Mouse (Mus musculus): ENCODE measurements around the gene Rdh5. TPM values are rescaled to one million over a fixed set of nuclear protein-coding genes. Genes with fewer than 3 reads are reported as not detected.

Rdh5 gene
- 12.8 TPM for polyA plus RNA-seq (2015; fragmentation: Illumina TruSeq; extraction: RNeasy Lipid Tissue Mini Kit (QIAGEN cat#74804); ENCODE audit: low read depth, low replicate concordance)

DNA sequence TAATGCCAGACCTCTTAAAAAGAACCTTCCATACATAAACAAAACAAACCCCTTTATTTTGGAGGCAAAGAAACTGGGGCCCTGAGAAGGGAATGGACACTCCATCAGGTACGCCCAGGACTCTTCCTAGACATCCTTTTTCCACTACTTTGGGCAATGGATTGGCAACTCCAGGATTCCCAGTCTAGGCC lies at the start of gene Rdh5:
Gene Rdh5, minus strand, starts transcription at position 67 of the 191 bp plus-strand sequence.

GRCm38 (mm10) chr10:128960590-128961584 lies 38.2 kb upstream of the Rdh5 start, which contains the start of gene Mettl7b:
Mettl7b (minus strand) TSS chr10:128960988.

DNA sequence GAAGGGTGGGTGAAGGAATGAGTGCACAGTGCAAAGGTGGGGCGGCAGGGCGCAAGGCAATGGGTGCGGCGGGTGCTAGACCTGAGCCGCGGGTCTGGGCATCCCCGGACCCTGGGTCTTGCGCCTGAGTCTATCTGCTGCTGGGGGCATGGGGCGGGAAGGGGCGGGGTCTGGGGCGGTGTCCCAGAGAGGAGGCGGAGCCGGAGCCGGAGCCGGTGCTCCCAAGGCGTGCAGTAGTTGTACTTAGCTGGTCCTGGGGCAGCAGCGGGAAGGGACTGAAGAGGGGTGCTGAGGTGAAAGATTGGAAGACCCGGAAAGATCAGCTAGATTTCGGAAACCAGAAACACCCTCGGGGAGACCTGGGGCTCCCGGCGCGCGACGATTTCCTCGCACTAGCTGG lies 10.9 kb upstream of the Rdh5 start, which contains the start of gene Itga7:
Gene Itga7, plus strand, starts transcription at position 245 of the 400 bp plus-strand sequence.

DNA sequence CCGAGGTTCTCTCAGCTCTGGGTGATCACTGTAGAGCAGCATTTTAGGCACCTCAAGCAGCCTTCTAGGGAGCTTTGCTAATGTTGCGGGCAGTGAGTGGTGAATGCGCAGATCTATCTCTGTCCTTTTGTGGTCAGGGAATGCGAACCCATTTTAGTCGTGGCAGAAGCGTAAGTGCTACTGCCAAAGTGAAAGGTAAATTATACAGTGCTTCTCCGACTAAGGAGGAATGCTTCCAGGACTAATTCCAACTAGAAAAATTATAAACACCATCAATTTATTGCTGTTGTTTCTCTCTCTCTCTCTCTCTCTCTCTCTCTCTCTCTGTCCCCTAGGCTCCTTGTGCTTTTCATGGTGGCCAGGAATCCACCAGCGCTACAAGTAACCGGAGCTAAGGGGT lies 1.2 kb upstream of the Rdh5 start, which contains the start of gene Bloc1s1:
Gene Bloc1s1, minus strand, starts transcription at position 101 of the 400 bp plus-strand sequence.

GRCm38 (mm10) chr10:128900698-128901097 lies 22.0 kb downstream of the Rdh5 start, which contains the start of gene Cd63:
Cd63 (plus strand) TSS chr10:128900989.

GRCm38 (mm10) chr10:128891296-128892094 lies 31.2 kb downstream of the Rdh5 start, which contains the start of gene Gdf11:
Gdf11 (minus strand) TSS chr10:128891718.

Other genes starting within 250 kb of the Rdh5 start
- 13.6 TPM for gene Suox, start 248.8 kb downstream of the Rdh5 start, polyA plus RNA-seq (2015; fragmentation: Illumina TruSeq; extraction: RNeasy Lipid Tissue Mini Kit (QIAGEN cat#74804); ENCODE audit: low read depth, low replicate concordance)
- 144 TPM for gene Rab5b, start 226.6 kb downstream of the Rdh5 start, polyA plus RNA-seq (2015; fragmentation: Illumina TruSeq; extraction: RNeasy Lipid Tissue Mini Kit (QIAGEN cat#74804); ENCODE audit: low read depth, low replicate concordance)
- gene Pmel, start 218.7 kb downstream of the Rdh5 start, polyA plus RNA-seq (2015; fragmentation: Illumina TruSeq; extraction: RNeasy Lipid Tissue Mini Kit (QIAGEN cat#74804); ENCODE audit: low read depth, low replicate concordance): 1.2 TPM
- 3.0 TPM for gene Cdk2, start 217.9 kb downstream of the Rdh5 start, polyA plus RNA-seq (2015; fragmentation: Illumina TruSeq; extraction: RNeasy Lipid Tissue Mini Kit (QIAGEN cat#74804); ENCODE audit: low read depth, low replicate concordance)
- 7.5 TPM for gene Dgka, start 178.0 kb downstream of the Rdh5 start, polyA plus RNA-seq (2015; fragmentation: Illumina TruSeq; extraction: RNeasy Lipid Tissue Mini Kit (QIAGEN cat#74804); ENCODE audit: low read depth, low replicate concordance)
- 35.5 TPM for gene Pym1, start 175.0 kb downstream of the Rdh5 start, polyA plus RNA-seq (2015; fragmentation: Illumina TruSeq; extraction: RNeasy Lipid Tissue Mini Kit (QIAGEN cat#74804); ENCODE audit: low read depth, low replicate concordance)
- gene Mmp19, start 132.0 kb downstream of the Rdh5 start, polyA plus RNA-seq (2015; fragmentation: Illumina TruSeq; extraction: RNeasy Lipid Tissue Mini Kit (QIAGEN cat#74804); ENCODE audit: low read depth, low replicate concordance): 0.30 TPM
- gene Dnajc14, start 118.8 kb downstream of the Rdh5 start, polyA plus RNA-seq (2015; fragmentation: Illumina TruSeq; extraction: RNeasy Lipid Tissue Mini Kit (QIAGEN cat#74804); ENCODE audit: low read depth, low replicate concordance): 51.2 TPM
- 8.9 TPM for gene Tmem198b, start 118.5 kb downstream of the Rdh5 start, polyA plus RNA-seq (2015; fragmentation: Illumina TruSeq; extraction: RNeasy Lipid Tissue Mini Kit (QIAGEN cat#74804); ENCODE audit: low read depth, low replicate concordance)
- 99.3 TPM for gene Sarnp, start 105.6 kb downstream of the Rdh5 start, polyA plus RNA-seq (2015; fragmentation: Illumina TruSeq; extraction: RNeasy Lipid Tissue Mini Kit (QIAGEN cat#74804); ENCODE audit: low read depth, low replicate concordance)
- 18.1 TPM for gene Ormdl2, start 101.2 kb downstream of the Rdh5 start, polyA plus RNA-seq (2015; fragmentation: Illumina TruSeq; extraction: RNeasy Lipid Tissue Mini Kit (QIAGEN cat#74804); ENCODE audit: low read depth, low replicate concordance)
- gene Gdf11, start 31.2 kb downstream of the Rdh5 start, polyA plus RNA-seq (2015; fragmentation: Illumina TruSeq; extraction: RNeasy Lipid Tissue Mini Kit (QIAGEN cat#74804); ENCODE audit: low read depth, low replicate concordance): 12.4 TPM
- gene Cd63, start 21.9 kb downstream of the Rdh5 start, polyA plus RNA-seq (2015; fragmentation: Illumina TruSeq; extraction: RNeasy Lipid Tissue Mini Kit (QIAGEN cat#74804); ENCODE audit: low read depth, low replicate concordance): 142 TPM
- 236 TPM for gene Bloc1s1, start 1.1 kb upstream of the Rdh5 start, polyA plus RNA-seq (2015; fragmentation: Illumina TruSeq; extraction: RNeasy Lipid Tissue Mini Kit (QIAGEN cat#74804); ENCODE audit: low read depth, low replicate concordance)
- 14.0 TPM for gene Itga7, start 10.9 kb upstream of the Rdh5 start, polyA plus RNA-seq (2015; fragmentation: Illumina TruSeq; extraction: RNeasy Lipid Tissue Mini Kit (QIAGEN cat#74804); ENCODE audit: low read depth, low replicate concordance)
- not detected for gene Mettl7b, start 38.1 kb upstream of the Rdh5 start, polyA plus RNA-seq (2015; fragmentation: Illumina TruSeq; extraction: RNeasy Lipid Tissue Mini Kit (QIAGEN cat#74804); ENCODE audit: low read depth, low replicate concordance)
- not detected for gene Olfr9, start 66.5 kb upstream of the Rdh5 start, polyA plus RNA-seq (2015; fragmentation: Illumina TruSeq; extraction: RNeasy Lipid Tissue Mini Kit (QIAGEN cat#74804); ENCODE audit: low read depth, low replicate concordance)
- not detected for gene Olfr763, start 87.9 kb upstream of the Rdh5 start, polyA plus RNA-seq (2015; fragmentation: Illumina TruSeq; extraction: RNeasy Lipid Tissue Mini Kit (QIAGEN cat#74804); ENCODE audit: low read depth, low replicate concordance)
- gene Olfr764-ps1, start 117.0 kb upstream of the Rdh5 start, polyA plus RNA-seq (2015; fragmentation: Illumina TruSeq; extraction: RNeasy Lipid Tissue Mini Kit (QIAGEN cat#74804); ENCODE audit: low read depth, low replicate concordance): not detected
- gene Olfr765, start 127.1 kb upstream of the Rdh5 start, polyA plus RNA-seq (2015; fragmentation: Illumina TruSeq; extraction: RNeasy Lipid Tissue Mini Kit (QIAGEN cat#74804); ENCODE audit: low read depth, low replicate concordance): not detected
- gene Olfr766-ps1, start 146.1 kb upstream of the Rdh5 start, polyA plus RNA-seq (2015; fragmentation: Illumina TruSeq; extraction: RNeasy Lipid Tissue Mini Kit (QIAGEN cat#74804); ENCODE audit: low read depth, low replicate concordance): not detected
- gene Olfr767, start 160.0 kb upstream of the Rdh5 start, polyA plus RNA-seq (2015; fragmentation: Illumina TruSeq; extraction: RNeasy Lipid Tissue Mini Kit (QIAGEN cat#74804); ENCODE audit: low read depth, low replicate concordance): not detected
- not detected for gene Olfr768, start 176.5 kb upstream of the Rdh5 start, polyA plus RNA-seq (2015; fragmentation: Illumina TruSeq; extraction: RNeasy Lipid Tissue Mini Kit (QIAGEN cat#74804); ENCODE audit: low read depth, low replicate concordance)
- not detected for gene Olfr769, start 195.0 kb upstream of the Rdh5 start, polyA plus RNA-seq (2015; fragmentation: Illumina TruSeq; extraction: RNeasy Lipid Tissue Mini Kit (QIAGEN cat#74804); ENCODE audit: low read depth, low replicate concordance)
- not detected for gene Olfr770, start 216.1 kb upstream of the Rdh5 start, polyA plus RNA-seq (2015; fragmentation: Illumina TruSeq; extraction: RNeasy Lipid Tissue Mini Kit (QIAGEN cat#74804); ENCODE audit: low read depth, low replicate concordance)
- not detected for gene Olfr771, start 241.9 kb upstream of the Rdh5 start, polyA plus RNA-seq (2015; fragmentation: Illumina TruSeq; extraction: RNeasy Lipid Tissue Mini Kit (QIAGEN cat#74804); ENCODE audit: low read depth, low replicate concordance)

Measured in brain, adult 10 weeks (tissue).